Mouse (Mus musculus): ENCODE data around the gene Inha. TPM values are rescaled to one million over a fixed set of nuclear protein-coding genes. Genes with fewer than 3 reads are reported as not detected.

Inha gene
- polyA plus RNA-seq, 1 experiment from 2014 or later: 8.3 TPM

DNA sequence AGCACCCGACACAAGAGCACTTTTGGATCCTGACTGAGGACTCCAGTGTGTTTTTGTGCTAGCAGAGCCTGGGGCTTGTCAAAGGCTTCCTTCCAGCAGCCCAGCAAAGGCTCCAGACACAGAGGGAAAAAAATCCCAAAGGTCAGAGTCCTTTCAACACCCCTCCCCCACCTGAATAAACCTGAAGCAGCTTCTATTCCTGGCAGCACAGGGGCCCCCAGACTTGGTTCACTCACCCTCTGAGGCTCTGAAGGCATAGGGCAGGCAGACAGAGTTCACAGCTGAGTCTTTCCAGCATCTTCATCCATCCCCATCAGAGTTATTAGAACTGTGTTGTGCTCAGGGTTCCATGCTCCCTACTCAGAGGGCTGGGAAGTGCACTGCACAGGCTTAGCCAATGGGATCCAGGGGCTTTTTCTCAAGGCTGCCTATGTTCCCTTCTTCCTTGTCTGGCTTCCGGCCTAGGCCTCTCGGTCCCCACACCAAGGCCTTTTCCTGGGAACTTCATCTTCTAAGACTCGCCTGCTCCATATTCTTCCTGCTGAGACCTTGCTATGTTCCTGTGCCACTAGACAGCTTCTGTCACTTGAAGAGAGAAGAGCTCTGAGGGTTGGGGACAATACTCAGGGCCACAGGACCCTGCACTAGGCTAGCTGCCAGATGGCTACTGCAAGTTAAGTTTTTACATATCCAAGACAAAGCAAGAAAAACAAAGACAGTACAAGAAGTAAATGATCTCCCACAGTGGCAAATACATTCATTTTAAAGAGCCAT, 4.7 kb downstream of the Inha start:
- H3K36me3 ChIP-seq (ENCODE audit: control insufficient read depth, insufficient read depth, low read length): no peaks in the 10 kb centered on the region
- no peak overlapping the region; the same call in 1 of the 2 replicates for H3K9ac ChIP-seq (ENCODE audit: low read length)
- peak; percentile 28 for ATAC-seq (ENCODE audit: insufficient read depth, low FRiP score)
- no peak overlapping the region for H3K4me3 ChIP-seq (replicated peaks; ENCODE audit: low read length)
- H3K4me2 ChIP-seq (ENCODE audit: low read depth, low read length): no peak overlapping the region
- H3K27ac ChIP-seq (ENCODE audit: low read length): peak overlapping the region; percentile 75
- no peaks in the 10 kb centered on the region for H3K27me3 ChIP-seq (ENCODE audit: control insufficient read depth, insufficient read depth, low read length)
- H3K4me1 ChIP-seq (ENCODE audit: control insufficient read depth, insufficient read depth, low read length): peaks cover 18% of the 10 kb centered on the region
- no peaks in the 10 kb centered on the region for H3K9me3 ChIP-seq (replicated peaks; ENCODE audit: control insufficient read depth, low read length)
- 49% methylated on average over 4 of the region's 4 CpGs for WGBS

DNA sequence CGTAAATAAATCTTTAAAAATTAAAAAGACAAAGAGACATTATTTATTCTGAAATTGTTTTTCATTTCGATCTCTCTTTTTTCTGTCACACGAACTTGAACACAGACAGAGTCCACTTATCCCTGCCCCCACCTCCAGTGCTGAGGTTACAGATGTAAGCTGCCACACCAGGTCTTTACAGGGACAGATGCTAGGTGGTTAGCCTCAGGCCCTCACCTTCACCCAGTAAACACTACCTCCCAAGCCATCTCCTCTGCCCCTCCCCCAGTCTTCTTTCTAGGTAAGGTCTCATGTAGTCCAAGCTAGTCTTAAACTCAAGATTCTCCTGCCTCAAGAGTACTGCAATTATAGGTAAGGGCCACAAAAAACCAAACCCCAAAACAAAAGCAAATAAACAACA, 5.7 kb downstream of the Inha start:
- Histone ChIP-seq H3K9me3 (replicated peaks; ENCODE audit: control insufficient read depth, low read length) (no peaks in the 10 kb centered on the region), H3K9ac (ENCODE audit: low read length) (no peak overlapping the region), H3K4me1 (ENCODE audit: control insufficient read depth, insufficient read depth, low read length) (peaks cover 9% of the 10 kb centered on the region), H3K27me3 (ENCODE audit: control insufficient read depth, insufficient read depth, low read length) (no peaks in the 10 kb centered on the region), H3K36me3 (ENCODE audit: control insufficient read depth, insufficient read depth, low read length) (no peaks in the 10 kb centered on the region), H3K27ac (ENCODE audit: low read length) (no peak overlapping the region), H3K4me3 (replicated peaks; ENCODE audit: low read length) (no peak overlapping the region), H3K4me2 (ENCODE audit: low read depth, low read length) (no peak overlapping the region)
- no peak for ATAC-seq (ENCODE audit: insufficient read depth, low FRiP score)
- WGBS: 85% methylated on average over 3 of the region's 3 CpGs

DNA sequence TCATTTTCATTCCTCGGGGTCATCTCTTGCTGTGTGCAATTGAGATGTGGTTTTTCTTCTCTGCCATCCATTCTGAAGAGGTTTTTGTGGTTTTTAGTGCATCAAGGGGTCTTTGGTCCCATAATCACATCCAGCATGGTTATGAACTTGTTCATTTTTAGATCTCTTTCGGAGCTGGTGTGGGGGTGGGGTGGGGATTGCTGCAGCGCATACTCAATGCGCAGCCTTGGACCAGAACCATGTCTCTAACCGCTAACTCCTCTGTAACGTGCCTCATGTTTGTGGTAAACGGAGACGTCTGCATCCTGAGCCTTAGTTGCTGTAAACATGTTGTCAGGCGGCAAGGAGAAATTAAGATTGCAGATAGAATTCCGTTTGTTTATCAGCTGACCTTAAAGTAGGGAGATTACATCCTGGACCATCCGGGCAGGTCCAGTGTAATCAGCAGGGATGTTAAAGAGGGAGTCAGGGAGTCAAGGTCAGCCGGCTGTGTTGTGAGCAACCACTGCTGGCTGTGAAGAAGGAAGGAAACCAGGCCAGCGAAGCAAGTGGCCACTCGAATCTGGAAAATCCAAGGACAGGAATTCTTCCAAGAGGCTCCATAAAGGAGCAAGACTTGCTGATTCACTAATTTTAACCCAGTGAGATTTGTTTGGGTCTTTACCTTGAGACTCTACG, 10.0 kb downstream of the Inha start:
- ATAC-seq (ENCODE audit: insufficient read depth, low FRiP score): no peak
- no peaks in the 10 kb centered on the region for H3K27me3 ChIP-seq (ENCODE audit: control insufficient read depth, insufficient read depth, low read length)
- H3K9ac ChIP-seq (ENCODE audit: low read length): no peak overlapping the region
- no peaks in the 10 kb centered on the region for H3K9me3 ChIP-seq (replicated peaks; ENCODE audit: control insufficient read depth, low read length)
- no peaks in the 10 kb centered on the region for H3K36me3 ChIP-seq (ENCODE audit: control insufficient read depth, insufficient read depth, low read length)
- H3K4me3 ChIP-seq (replicated peaks; ENCODE audit: low read length): no peak overlapping the region
- WGBS: 68% methylated on average over 15 of the region's 15 CpGs
- no peak overlapping the region for H3K27ac ChIP-seq (ENCODE audit: low read length)
- peaks cover 19% of the 10 kb centered on the region for H3K4me1 ChIP-seq (ENCODE audit: control insufficient read depth, insufficient read depth, low read length)
- no peak overlapping the region for H3K4me2 ChIP-seq (ENCODE audit: low read depth, low read length)

DNA sequence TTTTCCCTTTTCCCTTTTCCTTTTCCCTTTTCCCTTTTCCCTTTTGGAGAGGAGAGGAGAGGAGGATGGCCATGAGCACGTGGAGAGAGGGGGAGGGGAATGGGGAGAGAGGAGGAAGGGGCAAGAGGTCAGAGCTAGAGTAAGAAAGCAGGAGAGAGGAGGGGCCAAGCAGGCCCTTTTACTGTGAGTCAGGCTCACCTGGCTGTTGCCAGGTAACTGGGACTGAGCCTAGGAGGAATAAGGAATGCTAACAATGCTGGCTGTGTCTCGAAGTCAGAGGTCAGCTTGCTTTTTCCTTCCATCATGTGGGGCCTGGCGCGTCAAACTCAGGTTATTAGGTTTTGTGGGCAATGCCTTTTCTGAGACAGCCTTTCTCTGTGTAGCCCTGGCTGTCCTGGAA, 11.1 kb downstream of the Inha start:
- ATAC-seq (ENCODE audit: insufficient read depth, low FRiP score): peak; percentile 9; the same call in 1 of the 2 replicates
- H3K36me3 ChIP-seq (ENCODE audit: control insufficient read depth, insufficient read depth, low read length): no peaks in the 10 kb centered on the region
- no peaks in the 10 kb centered on the region for H3K27me3 ChIP-seq (ENCODE audit: control insufficient read depth, insufficient read depth, low read length)
- no peak overlapping the region for H3K4me3 ChIP-seq (replicated peaks; ENCODE audit: low read length)
- H3K4me2 ChIP-seq (ENCODE audit: low read depth, low read length): no peak overlapping the region
- peaks cover 18% of the 10 kb centered on the region for H3K4me1 ChIP-seq (ENCODE audit: control insufficient read depth, insufficient read depth, low read length)
- 33% methylated on average over 4 of the region's 4 CpGs for WGBS
- no peak overlapping the region for H3K9ac ChIP-seq (ENCODE audit: low read length)
- no peaks in the 10 kb centered on the region for H3K9me3 ChIP-seq (replicated peaks; ENCODE audit: control insufficient read depth, low read length)
- H3K27ac ChIP-seq (ENCODE audit: low read length): peak overlapping the region; percentile 72

DNA sequence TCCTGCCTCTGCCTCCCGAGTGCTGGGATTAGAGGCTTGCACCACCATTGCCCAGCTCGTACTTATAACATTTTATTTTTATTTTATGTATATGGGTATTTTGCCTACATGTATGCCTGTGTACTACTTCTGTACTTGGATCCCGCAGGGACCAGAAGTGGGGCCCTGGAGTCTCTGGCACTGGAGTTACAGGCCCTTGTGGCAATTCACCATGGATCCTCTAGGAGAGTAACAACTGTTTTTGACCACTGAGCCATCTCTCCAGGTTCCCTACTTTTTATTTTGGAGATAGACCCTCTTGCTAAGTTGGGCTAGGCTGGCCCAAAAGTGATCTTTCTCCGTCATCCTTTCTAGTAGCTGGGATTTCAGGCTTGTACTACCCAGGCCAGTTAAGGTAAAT, 11.6 kb downstream of the Inha start:
- Histone ChIP-seq H3K36me3 (ENCODE audit: control insufficient read depth, insufficient read depth, low read length) (no peaks in the 10 kb centered on the region), H3K27ac (ENCODE audit: low read length) (peak overlapping the region; percentile 72), H3K4me1 (ENCODE audit: control insufficient read depth, insufficient read depth, low read length) (peaks cover 18% of the 10 kb centered on the region), H3K27me3 (ENCODE audit: control insufficient read depth, insufficient read depth, low read length) (no peaks in the 10 kb centered on the region), H3K9me3 (replicated peaks; ENCODE audit: control insufficient read depth, low read length) (no peaks in the 10 kb centered on the region), H3K9ac (ENCODE audit: low read length) (no peak overlapping the region), H3K4me2 (ENCODE audit: low read depth, low read length) (no peak overlapping the region), H3K4me3 (replicated peaks; ENCODE audit: low read length) (no peak overlapping the region)
- ATAC-seq (ENCODE audit: insufficient read depth, low FRiP score): no peak
- 94% methylated on average over 4 of the region's 4 CpGs for WGBS

DNA sequence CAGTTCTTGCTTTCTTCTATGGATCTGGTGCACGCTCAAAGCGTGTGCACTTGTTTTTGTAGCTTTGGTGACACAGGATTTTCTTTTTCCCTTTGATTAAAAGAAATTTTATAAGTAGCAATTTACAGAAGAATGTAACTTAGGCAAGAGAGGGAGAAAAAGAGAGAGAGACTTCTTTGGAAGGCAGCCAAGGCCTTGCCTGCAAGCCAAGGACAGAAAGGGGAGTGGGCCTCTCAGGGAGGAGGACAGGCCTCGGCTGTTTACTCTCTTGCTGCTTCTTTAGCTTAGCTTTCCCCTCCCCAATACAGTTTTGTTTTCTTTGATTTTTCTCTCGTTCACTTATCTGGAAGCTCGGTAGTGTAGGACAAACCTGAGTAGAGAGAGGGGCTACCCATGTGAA, 12.7 kb downstream of the Inha start:
- Histone ChIP-seq H3K4me1 (ENCODE audit: control insufficient read depth, insufficient read depth, low read length) (peaks cover 18% of the 10 kb centered on the region), H3K9me3 (replicated peaks; ENCODE audit: control insufficient read depth, low read length) (no peaks in the 10 kb centered on the region), H3K27ac (ENCODE audit: low read length) (peak overlapping the region; percentile 95), H3K4me2 (ENCODE audit: low read depth, low read length) (no peak overlapping the region), H3K9ac (ENCODE audit: low read length) (no peak overlapping the region), H3K36me3 (ENCODE audit: control insufficient read depth, insufficient read depth, low read length) (no peaks in the 10 kb centered on the region), H3K27me3 (ENCODE audit: control insufficient read depth, insufficient read depth, low read length) (no peaks in the 10 kb centered on the region), H3K4me3 (replicated peaks; ENCODE audit: low read length) (no peak overlapping the region)
- 26% methylated on average over 5 of the region's 5 CpGs for WGBS
- ATAC-seq (ENCODE audit: insufficient read depth, low FRiP score): no peak

DNA sequence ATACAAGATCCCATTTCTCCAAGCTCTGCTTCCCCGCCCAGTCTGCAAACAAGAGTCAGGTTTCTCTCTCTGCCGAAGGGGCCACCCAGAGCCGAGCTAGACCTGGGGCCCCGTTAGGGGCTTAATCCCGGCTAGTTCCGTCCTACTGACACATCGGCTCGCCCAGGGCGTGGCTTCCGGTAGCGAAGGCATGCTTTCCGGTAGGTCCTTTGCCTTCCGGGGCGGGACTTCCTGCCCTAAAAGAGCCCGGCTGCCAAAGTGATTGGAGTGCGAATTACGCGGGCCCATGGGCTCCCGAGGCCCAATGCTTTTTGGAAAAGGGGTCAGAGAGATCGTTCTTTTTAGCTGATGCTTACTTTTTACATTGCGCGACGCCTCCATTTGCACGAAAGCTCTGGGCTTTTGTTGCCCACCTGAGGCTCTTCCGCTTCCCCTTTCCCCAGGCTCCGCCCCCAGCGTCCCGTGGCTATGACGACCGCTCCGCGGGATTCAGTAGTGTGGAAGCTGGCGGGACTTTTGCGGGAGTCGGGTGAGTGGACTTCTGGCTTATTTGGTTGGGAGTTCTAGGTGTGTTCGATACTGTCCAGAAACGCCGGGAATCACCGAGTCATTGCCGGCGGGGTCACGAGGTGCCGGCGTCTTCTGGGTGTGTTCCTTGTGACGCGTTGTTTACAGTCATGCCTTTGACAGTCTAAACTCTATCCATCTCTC, 14.6 kb downstream of the Inha start, which contains the start of gene Stk11ip:
Gene Stk11ip, plus strand, starts transcription at position 209 of the 711 bp plus-strand sequence.
- no peaks in the 10 kb centered on the region for H3K27me3 ChIP-seq (ENCODE audit: control insufficient read depth, insufficient read depth, low read length)
- peak within 1 kb of the TSS; percentile 68 for H3K4me2 ChIP-seq (ENCODE audit: low read depth, low read length)
- peak; percentile 97 for ATAC-seq (ENCODE audit: insufficient read depth, low FRiP score)
- peak within 1 kb of the TSS; percentile 74 for H3K9ac ChIP-seq (ENCODE audit: low read length)
- H3K9me3 ChIP-seq (replicated peaks; ENCODE audit: control insufficient read depth, low read length): no peaks in the 10 kb centered on the region
- H3K4me1 ChIP-seq (ENCODE audit: control insufficient read depth, insufficient read depth, low read length): peaks cover 18% of the 10 kb centered on the region
- under 1% methylated on average over 46 of the region's 46 CpGs for WGBS
- no peaks in the 10 kb centered on the region for H3K36me3 ChIP-seq (ENCODE audit: control insufficient read depth, insufficient read depth, low read length)
- H3K4me3 ChIP-seq (replicated peaks; ENCODE audit: low read length): peak within 1 kb of the TSS; percentile 74
- H3K27ac ChIP-seq (ENCODE audit: low read length): peak within 1 kb of the TSS; percentile 95

DNA sequence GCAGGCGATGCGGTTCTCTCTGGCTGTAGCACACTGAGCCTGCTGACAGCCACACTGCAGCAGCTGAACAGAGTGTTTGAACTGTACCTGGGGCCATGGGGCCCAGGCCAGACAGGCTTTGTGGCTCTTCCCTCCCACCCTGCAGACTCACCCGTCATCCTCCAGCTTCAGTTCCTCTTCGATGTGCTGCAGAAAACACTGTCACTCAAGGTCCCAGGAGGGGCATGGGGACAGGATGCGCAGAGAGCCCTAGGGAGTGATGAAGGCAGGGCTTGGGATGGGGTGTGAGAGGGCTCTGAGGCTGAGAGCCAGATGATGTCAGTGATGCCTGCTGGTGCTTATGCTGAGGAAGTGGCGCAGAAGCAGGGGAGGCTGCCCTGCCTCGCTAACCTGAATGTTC, 17.8 kb downstream of the Inha start:
- Histone ChIP-seq H3K36me3 (ENCODE audit: control insufficient read depth, insufficient read depth, low read length) (0 out of 2 replicates have a peak, but pooled peaks cover 7% of the 10 kb centered on the region), H3K9ac (ENCODE audit: low read length) (no peak overlapping the region), H3K27me3 (ENCODE audit: control insufficient read depth, insufficient read depth, low read length) (no peaks in the 10 kb centered on the region), H3K9me3 (replicated peaks; ENCODE audit: control insufficient read depth, low read length) (no peaks in the 10 kb centered on the region), H3K4me1 (ENCODE audit: control insufficient read depth, insufficient read depth, low read length) (peaks cover 12% of the 10 kb centered on the region), H3K27ac (ENCODE audit: low read length) (no peak overlapping the region), H3K4me3 (replicated peaks; ENCODE audit: low read length) (no peak overlapping the region), H3K4me2 (ENCODE audit: low read depth, low read length) (no peak overlapping the region)
- no peak for ATAC-seq (ENCODE audit: insufficient read depth, low FRiP score)
- WGBS: 87% methylated on average over 7 of the region's 7 CpGs

DNA sequence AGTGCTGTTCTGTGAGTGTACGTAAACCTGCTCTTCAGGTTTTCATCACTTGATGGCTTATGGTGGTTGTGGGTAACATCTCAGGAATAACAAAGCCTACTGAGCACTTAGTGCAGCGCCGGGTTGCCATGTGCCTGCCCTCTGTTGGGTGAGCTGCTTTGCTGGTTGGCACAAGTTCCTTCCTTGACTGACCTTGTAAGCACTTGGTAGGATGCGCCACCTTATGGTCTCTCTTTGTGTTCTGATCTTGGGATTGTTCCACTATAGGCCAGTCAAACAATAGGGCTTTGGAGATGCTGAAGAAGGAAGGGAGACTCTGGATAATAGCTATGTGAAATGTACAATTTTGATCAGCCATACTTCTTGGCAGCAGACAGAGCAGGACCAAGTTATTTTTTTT, 23.7 kb downstream of the Inha start:
- H3K9me3 ChIP-seq (replicated peaks; ENCODE audit: control insufficient read depth, low read length): no peaks in the 10 kb centered on the region
- no peaks in the 10 kb centered on the region for H3K27me3 ChIP-seq (ENCODE audit: control insufficient read depth, insufficient read depth, low read length)
- ATAC-seq (ENCODE audit: insufficient read depth, low FRiP score): no peak
- 72% methylated on average over 4 of the region's 4 CpGs for WGBS
- H3K4me3 ChIP-seq (replicated peaks; ENCODE audit: low read length): no peak overlapping the region
- no peak overlapping the region for H3K9ac ChIP-seq (ENCODE audit: low read length)
- H3K4me1 ChIP-seq (ENCODE audit: control insufficient read depth, insufficient read depth, low read length): no peaks in the 10 kb centered on the region
- 0 out of 2 replicates have a peak, but pooled peaks cover 7% of the 10 kb centered on the region for H3K36me3 ChIP-seq (ENCODE audit: control insufficient read depth, insufficient read depth, low read length)
- H3K4me2 ChIP-seq (ENCODE audit: low read depth, low read length): no peak overlapping the region
- H3K27ac ChIP-seq (ENCODE audit: low read length): no peak overlapping the region

Measured in stomach, embryonic 16.5 days (tissue).